Mouse (Mus musculus): ENCODE data around the gene Gtdc1.

DNA sequence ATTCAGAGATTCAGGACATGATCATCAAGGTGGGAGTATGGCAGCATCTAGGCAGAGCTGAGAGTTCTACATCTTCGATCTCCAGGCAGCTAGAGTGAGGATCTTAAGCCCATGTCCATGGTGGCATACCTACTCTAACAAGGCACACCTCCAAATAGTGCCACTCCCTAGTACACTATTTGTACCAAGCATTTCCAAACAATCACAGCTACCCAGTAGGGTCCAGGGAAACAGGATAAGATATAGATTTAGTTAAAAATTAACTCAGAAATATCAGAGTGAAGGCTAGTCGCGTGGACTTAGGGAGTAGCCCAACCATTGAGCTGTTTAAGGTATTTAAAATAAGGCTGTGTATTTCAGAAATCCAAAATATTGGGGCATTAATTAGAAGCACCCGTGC, 82.0 kb downstream of the Gtdc1 start:
- TF ChIP-seq CTCF (IDR thresholded peaks at IDR 0.05; ENCODE audit: low read depth), result no peak
- no peak for TF ChIP-seq EP300 (IDR thresholded peaks at IDR 0.05; ENCODE audit: low read depth)

Measured in heart, postnatal 0 days (tissue).